Mouse (Mus musculus): Measurements from ENCODE around the gene Arhgef16.

The Arhgef16 gene

GRCm38 (mm10) chr4:154229569-154229968 is 71.9 kb downstream of the Arhgef16 start:
- DNase-seq (ENCODE audit: low spot score): no peak
